Mouse (Mus musculus) forebrain, embryonic 10.5 days (tissue): ENCODE data around the gene Dnaic2. TPM values are rescaled to one million over a fixed set of nuclear protein-coding genes. Genes with fewer than 3 reads are reported as not detected.

ENCODE experiments used
- DNase-seq: peaks from one replicate; pipeline ENCODE4 v3.0.0-alpha.2; 2017; ENCODE audit warnings: low spot score; ENCODE audit errors: extremely low spot score
- H3K27ac ChIP-seq: fragments of 300-500 bp; sonication (generic); 2 replicates; pipeline ENCODE4 v1.5.1; 2016; ENCODE audit warnings: mild to moderate bottlenecking
- H3K27me3 ChIP-seq: fragments of 300-500 bp; sonication (generic); 2 replicates; pipeline ENCODE4 v1.6.1; 2016; ENCODE audit warnings: mild to moderate bottlenecking; ENCODE audit not compliant: poor library complexity, severe bottlenecking
- H3K36me3 ChIP-seq: fragments of 300-500 bp; sonication (generic); replicated peaks from 2 replicates; pipeline ENCODE4 v1.6.1; 2016; ENCODE audit warnings: mild to moderate bottlenecking, moderate library complexity
- H3K4me1 ChIP-seq: fragments of 300-500 bp; sonication (generic); 2 replicates; pipeline ENCODE4 v1.6.1; 2016
- H3K4me3 ChIP-seq: fragments of 300-500 bp; sonication (generic); 2 replicates; pipeline ENCODE4 v1.5.1; 2016; ENCODE audit warnings: mild to moderate bottlenecking, moderate library complexity
- H3K9me3 ChIP-seq: fragments of 300-500 bp; sonication (generic); 2 replicates; pipeline ENCODE4 v1.6.1; 2016; ENCODE audit warnings: mild to moderate bottlenecking, moderate library complexity
- WGBS: fragments of 180-500 bp; shearing (Covaris S2); methylation state at CpG from one replicate; pipeline ENCODE4 v1.1.7; 2016; 5-methylcytosine and 5-hydroxymethylcytosine counted together
- polyA plus RNA-seq: library from polyadenylated mRNA; unstranded; fragments of >200 nt; fragmentation: Nextera tagmentation; extraction: Ambion mirVana; gene quantifications from 2 replicates; pipeline ENCODE4 v1.2.1, GENCODE M21; 2016

Dnaic2 gene
- polyA plus RNA-seq, 1 experiment from 2014 or later = 1.0 TPM

- DNase-seq = peak; percentile 88
- Histone ChIP-seq H3K36me3 (no peaks in the 10 kb centered on the region), H3K4me1 (peaks cover 70% of the 10 kb centered on the region), H3K27ac (peak within 1 kb of the TSS; percentile 95), H3K27me3 (peaks cover 37% of the 10 kb centered on the region), H3K4me3 (peak within 1 kb of the TSS; percentile 58), H3K9me3 (no peaks in the 10 kb centered on the region)
- 4% methylated on average over 4 of the region's 4 CpGs for WGBS
Observed at GRCm38 (mm10) chr11:114795848-114796322, 68.7 kb downstream of the Dnaic2 start, which contains the start of gene Btbd17. Gene Btbd17 (minus strand): TSS chr11:114795945.

- WGBS = 91% methylated on average over 7 of the region's 7 CpGs
- peaks cover 59% of the 10 kb centered on the region for H3K4me1 ChIP-seq
- H3K27ac ChIP-seq = peak overlapping the region; percentile 95
- no peaks in the 10 kb centered on the region for H3K9me3 ChIP-seq
- no peak overlapping the region for H3K4me3 ChIP-seq
- DNase-seq = no peak
- no peaks in the 10 kb centered on the region for H3K36me3 ChIP-seq
- peaks cover 24% of the 10 kb centered on the region for H3K27me3 ChIP-seq
Observed at GRCm38 (mm10) chr11:114797176-114797575, 70.0 kb downstream of the Dnaic2 start.

GRCm38 (mm10) chr11:114797981-114798380 lies 70.8 kb downstream of the Dnaic2 start:
- Histone ChIP-seq H3K36me3 (no peaks in the 10 kb centered on the region), H3K27me3 (peaks cover 23% of the 10 kb centered on the region), H3K4me1 (peaks cover 59% of the 10 kb centered on the region), H3K4me3 (no peak overlapping the region), H3K9me3 (no peaks in the 10 kb centered on the region), H3K27ac (peak overlapping the region; percentile 62)
- 86% methylated on average over 3 of the region's 3 CpGs for WGBS
- no peak for DNase-seq

GRCm38 (mm10) chr11:114798624-114799023 lies 71.4 kb downstream of the Dnaic2 start, which contains the start of gene Gpr142:
Gene Gpr142 (plus strand): TSS chr11:114798924.
- 94% methylated on average over 3 of the region's 3 CpGs for WGBS
- peak within 1 kb of the TSS; percentile 95 for H3K27ac ChIP-seq
- DNase-seq = no peak
- no peaks in the 10 kb centered on the region for H3K9me3 ChIP-seq
- peaks cover 59% of the 10 kb centered on the region for H3K4me1 ChIP-seq
- H3K27me3 ChIP-seq = peaks cover 21% of the 10 kb centered on the region
- H3K36me3 ChIP-seq = no peaks in the 10 kb centered on the region
- no peak within 1 kb of the TSS for H3K4me3 ChIP-seq

GRCm38 (mm10) chr11:114801906-114802305 lies 74.7 kb downstream of the Dnaic2 start:
- Histone ChIP-seq H3K9me3 (no peaks in the 10 kb centered on the region), H3K27ac (no peak overlapping the region), H3K27me3 (peaks cover 36% of the 10 kb centered on the region), H3K4me3 (no peak overlapping the region), H3K4me1 (peaks cover 48% of the 10 kb centered on the region), H3K36me3 (no peaks in the 10 kb centered on the region)
- DNase-seq = no peak
- WGBS = 88% methylated on average over 1 of the region's 1 CpGs

- WGBS = 64% methylated on average over 15 of the region's 15 CpGs
- no peaks in the 10 kb centered on the region for H3K9me3 ChIP-seq
- no peak for DNase-seq
- peaks cover 36% of the 10 kb centered on the region for H3K27me3 ChIP-seq
- H3K27ac ChIP-seq = peak overlapping the region; percentile 75
- H3K4me1 ChIP-seq = peaks cover 49% of the 10 kb centered on the region
- no peak overlapping the region for H3K4me3 ChIP-seq
- H3K36me3 ChIP-seq = no peaks in the 10 kb centered on the region
Observed at GRCm38 (mm10) chr11:114802540-114803267, 75.5 kb downstream of the Dnaic2 start.

GRCm38 (mm10) chr11:114803990-114804389 lies 76.8 kb downstream of the Dnaic2 start:
- H3K4me1 ChIP-seq = peaks cover 58% of the 10 kb centered on the region
- WGBS = 29% methylated on average over 8 of the region's 8 CpGs
- peaks cover 41% of the 10 kb centered on the region for H3K27me3 ChIP-seq
- no peaks in the 10 kb centered on the region for H3K36me3 ChIP-seq
- no peak overlapping the region for H3K4me3 ChIP-seq
- H3K9me3 ChIP-seq = no peaks in the 10 kb centered on the region
- H3K27ac ChIP-seq = peak overlapping the region; percentile 72
- no peak for DNase-seq

GRCm38 (mm10) chr11:114807025-114807424 lies 79.8 kb downstream of the Dnaic2 start:
- WGBS = 77% methylated on average over 2 of the region's 2 CpGs
- Histone ChIP-seq H3K4me3 (no peak overlapping the region), H3K36me3 (no peaks in the 10 kb centered on the region), H3K4me1 (peaks cover 69% of the 10 kb centered on the region), H3K27me3 (peaks cover 41% of the 10 kb centered on the region), H3K9me3 (no peaks in the 10 kb centered on the region), H3K27ac (peak overlapping the region; percentile 58; the same call in 1 of the 2 replicates)
- DNase-seq = no peak

Other genes with a start within 250 kb of the Dnaic2 start
- 1,134 and 1,162 TPM in 2 replicates for gene Rpl38, start 58.9 kb upstream of the Dnaic2 start, polyA plus RNA-seq
- gene Ttyh2, start 52.0 kb upstream of the Dnaic2 start, polyA plus RNA-seq = 8.6 and 9.5 TPM in 2 replicates
- 0.33 and 0.71 TPM in 2 replicates for gene Kif19a, start 38.0 kb downstream of the Dnaic2 start, polyA plus RNA-seq
- 20.7 and 20.8 TPM in 2 replicates for gene Btbd17, start 68.5 kb downstream of the Dnaic2 start, polyA plus RNA-seq
- gene Gpr142, start 71.5 kb downstream of the Dnaic2 start, polyA plus RNA-seq = 0.21 TPM in 1 of 2 replicates, not detected in the other
- 31.7 and 32.3 TPM in 2 replicates for gene Gprc5c, start 123.7 kb downstream of the Dnaic2 start, polyA plus RNA-seq
- gene Cd300a, start 162.6 kb downstream of the Dnaic2 start, polyA plus RNA-seq = 0.42 and 1.3 TPM in 2 replicates
- not detected in 2 replicates for gene Cd300lb, start 207.0 kb downstream of the Dnaic2 start, polyA plus RNA-seq
- not detected in 2 replicates for gene Cd300c, start 241.7 kb downstream of the Dnaic2 start, polyA plus RNA-seq